Mouse (Mus musculus): ENCODE data around the gene C030005K15Rik.
"Not testable (repeated sequence)": the region's sequence is repeated elsewhere in the genome, so short reads cannot be mapped to it uniquely, and the experiment has no call there.

The C030005K15Rik gene

DNA sequence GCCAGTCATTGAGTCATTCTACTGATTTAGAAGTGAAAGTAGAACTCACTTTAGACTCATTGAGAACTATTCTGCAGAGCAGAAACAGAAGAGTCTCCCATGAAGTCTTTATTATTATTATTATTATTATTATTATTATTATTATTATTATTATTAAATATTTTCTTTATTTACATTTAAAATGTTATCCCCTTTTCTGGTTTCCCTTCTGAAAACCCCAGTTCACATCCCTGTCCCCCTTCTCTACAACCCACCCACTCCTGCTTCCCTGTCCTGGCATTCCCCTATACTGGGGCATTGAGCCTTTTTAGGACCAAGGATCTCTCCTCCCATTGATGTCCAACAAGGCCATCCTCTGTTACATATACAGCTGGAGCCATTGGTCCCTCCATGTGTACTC is at the start of gene C030005K15Rik:
C030005K15Rik (minus strand) TSS at position 101 of the 400 bp plus-strand sequence.
- DNase-seq (ENCODE audit: low spot score in 2 of 2) = not testable (repeated sequence)

GRCm38 (mm10) chr10:97768171-97768749 is 41.7 kb upstream of the C030005K15Rik start:
- DNase-seq (ENCODE audit: low spot score in 2 of 2) = no peak

DNA sequence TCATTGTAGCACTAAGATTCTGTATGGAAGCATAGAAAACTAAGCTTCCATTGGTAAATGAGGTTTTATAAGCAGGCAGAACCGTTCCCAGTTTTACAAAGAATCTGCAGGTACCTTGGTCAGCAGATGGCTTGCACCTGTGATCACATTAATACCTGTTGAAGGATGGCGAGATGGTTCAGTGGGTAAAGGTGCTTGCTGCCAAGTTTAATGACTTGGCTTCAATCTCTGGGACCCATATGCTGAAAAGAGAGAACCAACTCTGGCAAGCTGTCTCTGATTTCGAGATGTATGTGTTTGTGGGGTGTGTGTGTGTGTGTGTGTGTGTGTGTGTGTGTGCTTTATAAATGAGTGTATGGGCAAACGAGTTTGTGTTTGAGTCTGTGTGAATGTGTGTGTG is 27.3 kb upstream of the C030005K15Rik start:
- no peak for DNase-seq (ENCODE audit: low spot score in 2 of 2)

DNA sequence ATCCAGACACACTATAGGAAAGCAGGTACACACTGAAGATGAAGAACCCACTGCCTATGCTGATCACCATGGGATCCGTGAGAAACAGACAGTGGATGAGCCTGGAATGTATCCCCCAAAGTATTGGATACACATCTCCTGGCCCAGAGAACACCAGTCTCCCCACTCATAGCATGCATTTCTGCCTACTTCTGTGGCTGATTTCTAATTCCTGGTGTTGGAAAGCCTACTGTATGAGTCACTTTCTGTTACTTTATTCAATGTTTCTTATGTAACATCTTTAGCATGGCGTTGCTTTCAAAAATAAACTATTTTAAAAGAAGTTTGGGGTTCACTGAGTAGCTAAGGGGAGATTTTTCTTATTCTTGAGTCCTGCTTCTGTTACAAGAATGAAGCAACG is 20.7 kb upstream of the C030005K15Rik start:
- DNase-seq (ENCODE audit: low spot score in 2 of 2) = no peak

GRCm38 (mm10) chr10:97725929-97726328 is 626 bp downstream of the C030005K15Rik start:
- DNase-seq (ENCODE audit: low spot score in 2 of 2) = no peak

GRCm38 (mm10) chr10:97722709-97723108 is 3.8 kb downstream of the C030005K15Rik start:
- DNase-seq (ENCODE audit: low spot score in 2 of 2) = no peak

DNA sequence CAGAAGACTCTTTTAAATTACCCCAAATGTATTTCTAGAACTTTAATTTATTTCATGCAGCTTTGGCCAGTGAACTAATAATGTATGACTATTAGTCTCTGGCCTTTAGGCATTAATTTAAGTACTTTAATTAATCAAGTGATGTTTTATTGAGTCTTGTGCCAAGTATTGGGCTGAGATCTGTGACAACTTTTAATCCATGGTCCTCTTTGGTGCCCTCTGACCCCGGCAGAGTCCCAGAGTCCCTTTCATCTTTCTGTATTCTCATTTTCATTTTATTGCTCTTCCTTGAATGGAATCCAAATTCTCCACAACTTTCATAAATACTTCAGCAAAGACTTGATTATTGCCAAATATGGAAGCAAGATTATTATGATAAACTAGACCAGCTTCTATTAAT is 5.9 kb downstream of the C030005K15Rik start:
- no peak for DNase-seq (ENCODE audit: low spot score in 2 of 2)

DNA sequence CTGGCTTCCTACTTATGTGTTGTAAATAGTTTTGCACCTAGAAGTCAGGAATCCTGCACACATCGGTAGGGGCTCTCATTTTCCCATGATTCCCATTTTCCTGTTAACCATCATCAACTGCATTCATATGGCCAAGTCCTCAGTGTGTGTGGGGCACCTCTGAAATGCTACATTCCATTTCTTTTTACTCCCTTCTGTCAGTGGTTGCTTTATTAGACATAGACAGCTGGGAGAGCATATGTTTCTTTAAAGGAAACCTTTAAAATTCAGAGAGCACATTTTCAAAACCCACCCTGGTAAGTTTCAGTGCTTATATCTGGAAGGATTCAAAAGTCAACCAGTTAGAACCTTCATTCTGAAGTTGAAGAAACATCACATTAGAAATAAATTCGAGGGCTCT is 8.5 kb downstream of the C030005K15Rik start:
- no peak for DNase-seq (ENCODE audit: low spot score in 2 of 2)

DNA sequence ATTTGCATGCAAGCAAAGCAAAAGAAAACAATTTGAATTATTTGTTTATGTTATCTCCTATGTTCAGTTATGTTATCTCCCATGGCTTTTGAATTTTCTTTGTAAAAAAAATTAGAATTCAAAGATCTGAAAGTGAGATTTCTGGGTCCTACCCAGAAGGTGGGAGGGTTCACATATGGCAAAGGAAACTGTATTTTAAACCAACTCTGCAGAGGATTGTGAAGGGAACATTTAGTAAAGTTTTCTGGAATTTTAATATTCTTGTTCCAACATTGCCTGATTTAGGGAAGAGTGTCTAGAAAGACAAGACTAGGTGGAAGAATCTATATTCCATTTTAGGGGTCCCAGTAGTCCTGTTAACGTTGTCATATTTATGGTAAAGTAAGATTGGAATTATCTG is 9.3 kb downstream of the C030005K15Rik start:
- no peak for DNase-seq (ENCODE audit: low spot score in 2 of 2)

DNA sequence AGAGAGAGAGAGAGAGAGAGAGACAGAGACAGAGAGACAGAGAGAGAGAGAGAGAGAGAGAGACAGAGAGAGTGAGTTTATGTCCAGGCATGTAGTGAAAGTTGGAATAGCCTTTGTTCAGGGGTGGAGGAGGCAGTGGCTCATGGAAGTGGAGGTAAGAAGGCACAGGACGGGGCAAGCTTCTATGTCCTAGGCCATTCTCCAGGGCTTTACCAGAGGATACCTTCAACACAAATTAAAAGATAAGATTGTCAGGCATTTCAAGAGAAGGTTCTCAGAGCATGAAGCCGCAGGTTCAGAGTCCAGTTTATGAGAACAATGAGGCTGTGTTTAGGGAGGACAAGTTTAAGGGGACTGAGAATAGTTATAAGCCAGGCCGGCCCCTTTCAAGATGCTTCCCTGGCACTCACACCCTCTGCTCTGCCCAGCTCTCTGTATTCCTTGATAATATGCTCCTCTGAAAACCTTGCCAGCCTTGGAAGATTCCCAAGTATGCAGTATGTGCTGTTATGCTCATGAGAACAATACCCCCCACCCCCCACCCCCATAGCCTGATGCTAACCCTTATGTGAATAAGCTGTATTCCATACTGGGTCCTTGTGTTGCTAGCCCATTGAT is 11.2 kb downstream of the C030005K15Rik start:
- DNase-seq (ENCODE audit: low spot score in 2 of 2) = no peak

DNA sequence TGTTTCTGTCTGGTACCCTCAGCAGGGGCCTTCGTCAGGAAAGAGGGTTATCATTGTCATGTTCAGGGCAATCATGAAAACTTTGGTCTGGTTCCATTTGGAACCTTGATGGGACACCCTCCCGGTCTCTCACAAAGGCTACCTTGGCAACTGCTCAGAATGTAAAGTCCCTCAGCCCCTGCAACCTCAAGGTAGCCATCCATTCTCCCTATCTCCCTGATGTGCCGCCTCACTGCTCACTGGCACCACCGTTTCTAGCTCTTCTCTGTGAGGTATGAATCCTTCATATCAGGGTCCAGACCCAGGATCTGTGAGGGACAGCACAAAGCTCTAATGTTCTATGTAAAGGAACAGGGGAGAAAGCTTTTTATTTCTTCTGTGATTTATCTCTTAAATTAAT is 12.0 kb downstream of the C030005K15Rik start:
- DNase-seq (ENCODE audit: low spot score in 2 of 2) = no peak

GRCm38 (mm10) chr10:97712687-97713086 is 13.9 kb downstream of the C030005K15Rik start:
- no peak for DNase-seq (ENCODE audit: low spot score in 2 of 2)

DNA sequence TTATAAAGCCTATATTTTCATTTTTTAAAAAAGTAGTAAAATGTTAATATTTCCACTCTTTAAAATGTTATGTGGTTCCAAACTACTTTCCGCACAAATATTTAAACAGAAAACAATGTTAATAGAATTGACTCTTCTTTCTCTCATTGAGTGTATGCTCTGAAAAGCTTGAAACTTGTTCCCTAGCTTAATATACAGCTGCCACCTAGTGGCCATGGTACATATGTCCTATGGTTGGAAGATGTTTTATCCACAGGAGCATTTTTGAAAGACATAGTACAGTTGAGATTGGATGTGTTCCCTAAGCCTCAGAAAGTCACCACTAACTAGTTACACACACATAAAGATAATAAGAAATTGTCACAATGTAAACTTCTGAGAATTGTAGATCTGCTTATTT is 22.0 kb downstream of the C030005K15Rik start:
- no peak for DNase-seq (ENCODE audit: low spot score in 2 of 2)

DNA sequence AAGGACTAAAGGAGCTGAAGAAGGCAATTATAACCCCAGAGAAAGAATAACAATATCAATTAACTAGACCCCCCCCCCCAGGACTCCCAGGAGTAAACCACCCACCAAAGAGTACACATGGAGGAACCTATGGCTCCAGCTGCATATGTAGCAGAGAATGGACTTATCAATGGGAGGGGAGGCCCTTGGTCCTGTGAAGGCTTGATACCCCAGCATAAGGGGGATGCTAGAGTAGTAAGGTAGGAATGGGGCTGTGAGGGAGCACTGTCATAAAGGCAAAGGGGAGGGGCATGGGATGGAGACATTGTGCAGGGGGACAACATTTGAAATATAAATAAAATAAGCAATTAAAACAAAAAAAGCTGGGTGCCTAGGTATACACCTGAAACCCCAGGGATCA is 24.2 kb downstream of the C030005K15Rik start:
- DNase-seq (ENCODE audit: low spot score in 2 of 2) = no peak

- no peak for DNase-seq (ENCODE audit: low spot score in 2 of 2)
These were observed 33.0 kb downstream of the C030005K15Rik start for GRCm38 (mm10) chr10:97693398-97694135.

DNA sequence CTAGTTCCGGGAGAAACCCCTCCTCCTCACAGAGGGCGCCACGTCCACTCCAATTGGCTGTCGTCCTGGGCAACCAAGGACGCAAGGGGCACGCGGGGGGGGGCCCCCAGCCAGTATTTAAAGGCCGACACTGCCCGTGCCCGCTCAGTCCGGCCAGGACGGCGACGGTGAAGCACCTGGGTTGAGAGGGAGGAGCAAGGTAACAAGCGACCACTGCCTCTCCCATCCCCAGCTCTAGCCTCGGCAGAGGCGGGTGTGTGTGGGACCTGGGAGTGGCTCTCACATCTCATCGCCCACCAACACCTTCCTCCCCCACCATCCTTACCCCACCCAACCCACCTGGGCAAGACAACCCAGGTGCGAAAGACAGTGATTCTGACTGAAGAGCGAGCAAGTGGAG is 33.6 kb downstream of the C030005K15Rik start, which contains the start of gene Ccer1:
Ccer1 (plus strand) TSS at position 147 of the 400 bp plus-strand sequence.
- DNase-seq (ENCODE audit: low spot score in 2 of 2) = no peak

- no peak for DNase-seq (ENCODE audit: low spot score in 2 of 2)
These were observed 37.1 kb downstream of the C030005K15Rik start for GRCm38 (mm10) chr10:97689425-97689824.

DNA sequence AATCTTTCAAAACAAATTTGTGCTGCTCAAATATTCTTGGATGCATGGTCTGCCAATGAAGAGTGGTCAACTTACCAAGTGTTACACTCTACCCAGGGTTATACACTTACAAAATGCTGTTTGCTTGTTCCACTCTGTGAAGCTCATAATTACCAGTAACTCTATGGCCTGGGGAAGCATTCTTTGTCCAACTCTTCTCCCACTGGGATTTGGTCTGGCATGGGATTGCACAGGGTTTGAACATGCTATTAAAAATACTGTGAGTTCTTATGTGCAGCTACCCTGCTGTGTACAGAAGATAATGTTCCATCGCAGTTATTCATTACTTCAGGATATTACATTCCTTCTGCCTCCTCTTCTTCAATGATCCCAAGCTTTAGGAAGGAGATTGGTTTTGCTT is 39.4 kb downstream of the C030005K15Rik start:
- DNase-seq (ENCODE audit: low spot score in 2 of 2) = no peak

GRCm38 (mm10) chr10:97682981-97683380 is 43.6 kb downstream of the C030005K15Rik start:
- no peak for DNase-seq (ENCODE audit: low spot score in 2 of 2)

All from urinary bladder, adult 18-20 months (tissue).